Mouse (Mus musculus) testis, adult 2 months (tissue): ENCODE measurements around the gene Kdm2a.
A peak's percentile ranks its signal among the peaks of the same experiment; 100 is the strongest.

Source experiments
- CTCF ChIP-seq: fragments of 200-500 bp; IDR thresholded peaks from 2 replicates; pipeline ENCODE4 v1.5.1; 2012; ENCODE audit warnings: low read depth, mild to moderate bottlenecking, inconsistent platforms, low read length, moderate library complexity; ENCODE audit not compliant: control insufficient read depth, insufficient read depth, insufficient replicate concordance
- POLR2A ChIP-seq: fragments of 200-500 bp; IDR thresholded peaks from 2 replicates; pipeline ENCODE4 v1.6.1; 2012; ENCODE audit warnings: low read depth, mild to moderate bottlenecking, inconsistent platforms, low read length, moderate library complexity; ENCODE audit not compliant: control insufficient read depth

- no peak for TF ChIP-seq CTCF
- TF ChIP-seq POLR2A, result peak; percentile 26; the same call in 1 of the 2 replicates
Measured at GRCm38 (mm10) chr19:4439161-4439801, 41.2 kb upstream of the Kdm2a start, which contains the start of gene Rhod.
